Mouse (Mus musculus): ENCODE data around the gene Zbtb22. TPM values are rescaled to one million over a fixed set of nuclear protein-coding genes. Genes with fewer than 3 reads are reported as not detected.
"Not testable (repeated sequence)": the region's sequence is repeated elsewhere in the genome, so short reads cannot be mapped to it uniquely, and the experiment has no call there.

Gene Zbtb22
- polyA plus RNA-seq, 1 experiment from 2014 or later: 18.1 TPM

GRCm38 (mm10) chr17:33940981-33941380 is 25.3 kb downstream of the Zbtb22 start:
- peaks cover 60% of the 10 kb centered on the region for H3K36me3 ChIP-seq (ENCODE audit: poor library complexity, severe bottlenecking)
- peak overlapping the region; percentile 81 for H3K9ac ChIP-seq
- ATAC-seq: peak; percentile 3; the same call in 1 of the 2 replicates
- H3K27ac ChIP-seq: no peak overlapping the region
- peak overlapping the region; percentile 77 for H3K4me3 ChIP-seq
- no peaks in the 10 kb centered on the region for H3K9me3 ChIP-seq (replicated peaks)
- WGBS: 4% methylated on average over 26 of the region's 26 CpGs
- peaks cover 24% of the 10 kb centered on the region for H3K4me1 ChIP-seq
- H3K4me2 ChIP-seq: peak overlapping the region; percentile 97
- no peaks in the 10 kb centered on the region for H3K27me3 ChIP-seq

GRCm38 (mm10) chr17:33941381-33941780 is 25.7 kb downstream of the Zbtb22 start:
- no peak overlapping the region for H3K27ac ChIP-seq
- H3K4me1 ChIP-seq: peaks cover 24% of the 10 kb centered on the region
- H3K27me3 ChIP-seq: no peaks in the 10 kb centered on the region
- H3K9ac ChIP-seq: peak overlapping the region; percentile 81
- no peak for ATAC-seq
- 66% methylated on average over 19 of the region's 19 CpGs for WGBS
- no peaks in the 10 kb centered on the region for H3K9me3 ChIP-seq (replicated peaks)
- H3K4me2 ChIP-seq: peak overlapping the region; percentile 97
- peak overlapping the region; percentile 77 for H3K4me3 ChIP-seq
- H3K36me3 ChIP-seq (ENCODE audit: poor library complexity, severe bottlenecking): peaks cover 60% of the 10 kb centered on the region

GRCm38 (mm10) chr17:33943454-33943853 is 27.8 kb downstream of the Zbtb22 start:
- ATAC-seq: no peak
- no peak overlapping the region for H3K4me2 ChIP-seq
- H3K4me1 ChIP-seq: peaks cover 24% of the 10 kb centered on the region
- 94% methylated on average over 15 of the region's 15 CpGs for WGBS
- H3K27me3 ChIP-seq: no peaks in the 10 kb centered on the region
- no peak overlapping the region for H3K4me3 ChIP-seq
- H3K9me3 ChIP-seq (replicated peaks): no peaks in the 10 kb centered on the region
- H3K27ac ChIP-seq: no peak overlapping the region
- no peak overlapping the region for H3K9ac ChIP-seq
- H3K36me3 ChIP-seq (ENCODE audit: poor library complexity, severe bottlenecking): peaks cover 60% of the 10 kb centered on the region

- peaks cover 88% of the 10 kb centered on the region for H3K36me3 ChIP-seq (ENCODE audit: poor library complexity, severe bottlenecking)
- H3K27ac ChIP-seq: no peak overlapping the region
- H3K4me2 ChIP-seq: no peak overlapping the region
- H3K27me3 ChIP-seq: no peaks in the 10 kb centered on the region
- peaks cover 31% of the 10 kb centered on the region for H3K4me1 ChIP-seq
- H3K9me3 ChIP-seq (replicated peaks): no peaks in the 10 kb centered on the region
- ATAC-seq: no peak
- 93% methylated on average over 10 of the region's 10 CpGs for WGBS
- no peak overlapping the region for H3K4me3 ChIP-seq
- no peak overlapping the region for H3K9ac ChIP-seq
Measured at GRCm38 (mm10) chr17:33947430-33948089, 31.9 kb downstream of the Zbtb22 start.

GRCm38 (mm10) chr17:33948090-33948904 is 32.6 kb downstream of the Zbtb22 start:
- Histone ChIP-seq H3K27ac (no peak overlapping the region), H3K4me3 (no peak overlapping the region), H3K9ac (no peak overlapping the region), H3K36me3 (ENCODE audit: poor library complexity, severe bottlenecking) (peaks cover 89% of the 10 kb centered on the region), H3K4me1 (peaks cover 38% of the 10 kb centered on the region), H3K9me3 (replicated peaks) (no peaks in the 10 kb centered on the region), H3K27me3 (no peaks in the 10 kb centered on the region), H3K4me2 (no peak overlapping the region)
- ATAC-seq: no peak
- WGBS: 89% methylated on average over 22 of the region's 22 CpGs

GRCm38 (mm10) chr17:33948905-33949537 is 33.3 kb downstream of the Zbtb22 start:
- Histone ChIP-seq H3K27ac (no peak overlapping the region), H3K4me1 (peaks cover 46% of the 10 kb centered on the region), H3K9ac (no peak overlapping the region), H3K9me3 (replicated peaks) (no peaks in the 10 kb centered on the region), H3K36me3 (ENCODE audit: poor library complexity, severe bottlenecking) (peaks cover 89% of the 10 kb centered on the region), H3K4me3 (no peak overlapping the region), H3K27me3 (no peaks in the 10 kb centered on the region), H3K4me2 (no peak overlapping the region)
- 92% methylated on average over 19 of the region's 19 CpGs for WGBS
- no peak for ATAC-seq

- peak overlapping the region; percentile 86; the same call in 1 of the 2 replicates for H3K27ac ChIP-seq
- H3K4me1 ChIP-seq: peaks cover 54% of the 10 kb centered on the region
- 79% methylated on average over 10 of the region's 10 CpGs for WGBS
- peak overlapping the region; percentile 50 for H3K4me3 ChIP-seq
- peak overlapping the region; percentile 79 for H3K9ac ChIP-seq
- no peaks in the 10 kb centered on the region for H3K9me3 ChIP-seq (replicated peaks)
- peak overlapping the region; percentile 91 for H3K4me2 ChIP-seq
- peaks cover 84% of the 10 kb centered on the region for H3K36me3 ChIP-seq (ENCODE audit: poor library complexity, severe bottlenecking)
- H3K27me3 ChIP-seq: no peaks in the 10 kb centered on the region
- ATAC-seq: no peak
Measured at GRCm38 (mm10) chr17:33950131-33950625, 34.5 kb downstream of the Zbtb22 start.

GRCm38 (mm10) chr17:33951021-33951946 is 35.6 kb downstream of the Zbtb22 start, which contains the start of gene B3galt4:
B3galt4 (minus strand) TSS chr17:33951488.
- Histone ChIP-seq H3K9ac (peak within 1 kb of the TSS; percentile 79), H3K4me3 (peak within 1 kb of the TSS; percentile 50), H3K36me3 (ENCODE audit: poor library complexity, severe bottlenecking) (peaks cover 73% of the 10 kb centered on the region), H3K4me2 (peak within 1 kb of the TSS; percentile 91), H3K9me3 (replicated peaks) (no peaks in the 10 kb centered on the region), H3K27ac (peak within 1 kb of the TSS; percentile 86), H3K4me1 (peaks cover 54% of the 10 kb centered on the region), H3K27me3 (no peaks in the 10 kb centered on the region)
- 1% methylated on average over 45 of the region's 45 CpGs for WGBS
- ATAC-seq: peak; percentile 67

- not testable (repeated sequence) for H3K27me3 ChIP-seq; H3K9me3 ChIP-seq (replicated peaks); ATAC-seq
- Histone ChIP-seq H3K4me3 (peak overlapping the region; percentile 50; the same call in 1 of the 2 replicates), H3K4me1 (peaks cover 61% of the 10 kb centered on the region), H3K36me3 (ENCODE audit: poor library complexity, severe bottlenecking) (peaks cover 67% of the 10 kb centered on the region), H3K4me2 (peak overlapping the region; percentile 91), H3K9ac (peak overlapping the region; percentile 79; the same call in 1 of the 2 replicates), H3K27ac (peak overlapping the region; percentile 86; the same call in 1 of the 2 replicates)
- 74% methylated on average over 13 of the region's 13 CpGs for WGBS
Measured at GRCm38 (mm10) chr17:33952015-33952414, 36.3 kb downstream of the Zbtb22 start.

- no peak overlapping the region for H3K27ac ChIP-seq
- 0 out of 2 replicates have a peak overlapping the region, but pooled peaks have one; percentile 16 for H3K9ac ChIP-seq
- ATAC-seq: no peak
- no peaks in the 10 kb centered on the region for H3K27me3 ChIP-seq
- peak overlapping the region; percentile 95 for H3K4me2 ChIP-seq
- peaks cover 63% of the 10 kb centered on the region for H3K36me3 ChIP-seq (ENCODE audit: poor library complexity, severe bottlenecking)
- H3K4me1 ChIP-seq: peaks cover 69% of the 10 kb centered on the region
- H3K9me3 ChIP-seq (replicated peaks): no peaks in the 10 kb centered on the region
- 79% methylated on average over 4 of the region's 4 CpGs for WGBS
- H3K4me3 ChIP-seq: no peak overlapping the region
Measured at GRCm38 (mm10) chr17:33952879-33953278, 37.2 kb downstream of the Zbtb22 start.

- WGBS: 77% methylated on average over 3 of the region's 3 CpGs
- Histone ChIP-seq H3K4me3 (no peak overlapping the region), H3K9ac (no peak overlapping the region), H3K9me3 (replicated peaks) (no peaks in the 10 kb centered on the region), H3K4me1 (peaks cover 69% of the 10 kb centered on the region), H3K4me2 (peak overlapping the region; percentile 95), H3K36me3 (ENCODE audit: poor library complexity, severe bottlenecking) (peaks cover 63% of the 10 kb centered on the region), H3K27me3 (no peaks in the 10 kb centered on the region), H3K27ac (no peak overlapping the region)
- ATAC-seq: no peak
Measured at GRCm38 (mm10) chr17:33953310-33953709, 37.6 kb downstream of the Zbtb22 start.
